Mouse (Mus musculus): ENCODE measurements around the gene Aars2. TPM values are rescaled to one million over a fixed set of nuclear protein-coding genes. Genes with fewer than 3 reads are reported as not detected.
A peak's percentile ranks its signal among the peaks of the same experiment; 100 is the strongest.

Gene Aars2
- polyA plus RNA-seq, 1 experiment from 2014 or later: 24.6 TPM

DNA sequence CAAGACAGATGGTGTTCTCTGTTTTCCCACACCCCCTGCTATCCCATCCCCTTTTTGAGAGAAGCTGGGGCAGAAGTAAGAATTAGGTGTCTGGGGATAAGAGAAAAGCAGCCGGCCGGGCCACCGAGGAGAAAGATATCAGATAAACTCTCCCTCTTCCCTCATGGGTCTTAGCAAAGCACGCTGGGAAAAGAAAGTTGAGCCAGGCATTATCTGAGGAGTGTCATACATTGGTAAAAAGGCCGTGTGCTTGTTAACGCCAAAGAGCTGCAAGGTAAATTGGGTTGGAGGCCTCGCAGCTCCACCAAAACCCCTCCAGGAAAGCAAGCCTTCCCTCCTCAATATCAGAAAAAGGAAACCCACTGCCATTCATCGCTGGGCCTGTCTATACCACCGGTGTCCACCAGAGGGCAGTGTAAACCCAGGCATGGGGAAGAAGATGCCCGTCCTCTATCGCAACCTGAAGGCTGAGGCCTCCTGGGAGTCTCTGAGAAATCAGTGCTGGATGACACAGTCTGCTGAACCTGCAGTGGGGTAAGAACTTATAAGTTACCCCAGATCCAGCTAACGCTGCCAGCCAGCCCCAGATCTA is 28.3 kb upstream of the Aars2 start:
- H3K9ac ChIP-seq: no peak overlapping the region
- peaks cover 34% of the 10 kb centered on the region for H3K27me3 ChIP-seq
- 0 out of 2 replicates have a peak, but pooled peaks have one; percentile 20 for ATAC-seq (replicated peaks; ENCODE audit: low FRiP score)
- H3K36me3 ChIP-seq: no peaks in the 10 kb centered on the region
- H3K4me3 ChIP-seq (replicated peaks): no peak overlapping the region
- WGBS: 13% methylated on average over 12 of the region's 12 CpGs
- peaks cover 7% of the 10 kb centered on the region for H3K4me1 ChIP-seq
- H3K9me3 ChIP-seq (replicated peaks): peaks cover 5% of the 10 kb centered on the region; the same call in 1 of the 2 replicates
- H3K4me2 ChIP-seq: no peak overlapping the region
- H3K27ac ChIP-seq: no peak overlapping the region

GRCm38 (mm10) chr17:45480429-45480828 is 26.2 kb upstream of the Aars2 start:
- WGBS: 35% methylated on average over 2 of the region's 2 CpGs
- Histone ChIP-seq H3K27ac (no peak overlapping the region), H3K4me2 (no peak overlapping the region), H3K36me3 (no peaks in the 10 kb centered on the region), H3K9me3 (replicated peaks) (peaks cover 5% of the 10 kb centered on the region; the same call in 1 of the 2 replicates), H3K4me1 (no peaks in the 10 kb centered on the region), H3K9ac (no peak overlapping the region), H3K27me3 (peaks cover 21% of the 10 kb centered on the region), H3K4me3 (replicated peaks) (no peak overlapping the region)
- no peak for ATAC-seq (replicated peaks; ENCODE audit: low FRiP score)

DNA sequence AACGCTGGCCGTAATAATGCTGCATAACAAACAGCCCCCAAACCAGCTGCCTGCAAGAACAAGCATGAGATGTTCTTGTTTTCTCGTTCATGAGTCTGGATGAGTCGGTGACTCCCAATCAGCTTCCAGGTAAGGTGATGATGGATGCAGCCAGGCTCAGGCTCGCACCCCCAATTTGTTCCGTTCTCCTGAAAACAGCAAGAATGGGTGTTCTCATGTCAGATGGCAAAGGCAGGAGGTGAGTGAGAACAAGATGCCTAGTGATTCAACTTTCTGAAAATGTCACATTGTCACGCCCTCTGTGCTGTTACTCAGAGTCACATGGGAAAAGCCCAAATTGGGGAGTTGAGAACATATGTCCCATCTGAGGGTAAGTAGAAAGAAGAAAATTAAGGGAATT is 21.1 kb upstream of the Aars2 start:
- peaks cover 5% of the 10 kb centered on the region; the same call in 1 of the 2 replicates for H3K9me3 ChIP-seq (replicated peaks)
- H3K4me3 ChIP-seq (replicated peaks): no peak overlapping the region
- ATAC-seq (replicated peaks; ENCODE audit: low FRiP score): no peak
- peaks cover 7% of the 10 kb centered on the region; the same call in 1 of the 2 replicates for H3K27me3 ChIP-seq
- 85% methylated on average over 7 of the region's 7 CpGs for WGBS
- H3K36me3 ChIP-seq: no peaks in the 10 kb centered on the region
- H3K9ac ChIP-seq: no peak overlapping the region
- no peak overlapping the region for H3K4me2 ChIP-seq
- no peaks in the 10 kb centered on the region for H3K4me1 ChIP-seq
- H3K27ac ChIP-seq: no peak overlapping the region

DNA sequence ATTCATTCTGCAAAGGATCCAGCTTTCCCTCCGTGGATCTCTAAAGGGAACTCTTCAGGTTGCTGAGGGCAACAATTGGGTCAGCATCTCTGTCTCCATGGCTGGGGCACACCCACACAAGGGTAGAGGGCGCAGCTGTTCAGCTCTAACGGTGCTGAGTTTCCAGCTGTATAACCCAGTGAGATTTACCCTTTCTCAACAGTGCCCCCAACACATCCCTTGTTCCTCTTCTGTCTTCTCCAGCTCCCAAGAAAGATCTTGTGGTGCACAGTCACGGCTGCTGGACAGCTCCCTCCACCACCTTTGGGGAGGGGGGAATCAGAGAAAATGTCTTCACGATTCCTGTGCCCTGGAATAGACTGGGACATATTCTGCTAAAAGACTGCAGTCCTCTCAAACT is 19.4 kb upstream of the Aars2 start:
- WGBS: 11% methylated on average over 5 of the region's 5 CpGs

GRCm38 (mm10) chr17:45488321-45489254 is 18.1 kb upstream of the Aars2 start:
- no peak for ATAC-seq (replicated peaks; ENCODE audit: low FRiP score)
- H3K4me3 ChIP-seq (replicated peaks): no peak overlapping the region
- WGBS: 83% methylated on average over 23 of the region's 23 CpGs
- no peak overlapping the region for H3K9ac ChIP-seq
- no peaks in the 10 kb centered on the region for H3K4me1 ChIP-seq
- no peak overlapping the region for H3K27ac ChIP-seq
- no peaks in the 10 kb centered on the region for H3K9me3 ChIP-seq (replicated peaks)
- no peak overlapping the region for H3K4me2 ChIP-seq
- H3K36me3 ChIP-seq: no peaks in the 10 kb centered on the region
- peaks cover 7% of the 10 kb centered on the region; the same call in 1 of the 2 replicates for H3K27me3 ChIP-seq

More for the DNA sequence above, 19.4 kb upstream of the Aars2 start:
- ATAC-seq (replicated peaks; ENCODE audit: low FRiP score): no peak
- no peak overlapping the region for H3K4me3 ChIP-seq (replicated peaks)
- H3K27me3 ChIP-seq: peaks cover 7% of the 10 kb centered on the region; the same call in 1 of the 2 replicates
- no peak overlapping the region for H3K9ac ChIP-seq
- H3K9me3 ChIP-seq (replicated peaks): no peaks in the 10 kb centered on the region
- H3K27ac ChIP-seq: no peak overlapping the region
- H3K36me3 ChIP-seq: no peaks in the 10 kb centered on the region
- H3K4me1 ChIP-seq: no peaks in the 10 kb centered on the region
- no peak overlapping the region for H3K4me2 ChIP-seq

DNA sequence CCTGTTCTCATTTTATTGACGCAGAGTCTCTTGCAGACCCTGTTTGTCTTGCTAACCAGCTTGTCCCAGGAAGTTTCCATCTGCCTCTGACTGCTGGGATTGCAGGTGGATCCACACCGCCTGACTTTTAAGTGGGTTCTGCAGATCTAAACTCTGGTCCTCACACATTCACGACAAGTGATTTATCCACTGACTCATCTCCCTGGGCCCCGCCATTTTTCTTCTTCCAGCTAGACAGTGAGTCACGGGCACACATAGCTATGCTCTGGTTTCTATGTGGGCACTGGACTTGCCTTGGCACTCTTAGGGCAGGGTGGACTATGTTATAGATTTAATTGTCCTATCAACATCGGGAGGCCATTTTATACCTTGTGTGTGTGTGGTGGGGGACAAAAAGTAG is 16.9 kb upstream of the Aars2 start:
- H3K9ac ChIP-seq: no peak overlapping the region
- no peak overlapping the region for H3K27ac ChIP-seq
- H3K4me2 ChIP-seq: no peak overlapping the region
- no peaks in the 10 kb centered on the region for H3K36me3 ChIP-seq
- no peak overlapping the region for H3K4me3 ChIP-seq (replicated peaks)
- H3K27me3 ChIP-seq: peaks cover 11% of the 10 kb centered on the region; the same call in 1 of the 2 replicates
- WGBS: 85% methylated on average over 6 of the region's 6 CpGs
- no peaks in the 10 kb centered on the region for H3K4me1 ChIP-seq
- H3K9me3 ChIP-seq (replicated peaks): no peaks in the 10 kb centered on the region
- ATAC-seq (replicated peaks; ENCODE audit: low FRiP score): no peak

DNA sequence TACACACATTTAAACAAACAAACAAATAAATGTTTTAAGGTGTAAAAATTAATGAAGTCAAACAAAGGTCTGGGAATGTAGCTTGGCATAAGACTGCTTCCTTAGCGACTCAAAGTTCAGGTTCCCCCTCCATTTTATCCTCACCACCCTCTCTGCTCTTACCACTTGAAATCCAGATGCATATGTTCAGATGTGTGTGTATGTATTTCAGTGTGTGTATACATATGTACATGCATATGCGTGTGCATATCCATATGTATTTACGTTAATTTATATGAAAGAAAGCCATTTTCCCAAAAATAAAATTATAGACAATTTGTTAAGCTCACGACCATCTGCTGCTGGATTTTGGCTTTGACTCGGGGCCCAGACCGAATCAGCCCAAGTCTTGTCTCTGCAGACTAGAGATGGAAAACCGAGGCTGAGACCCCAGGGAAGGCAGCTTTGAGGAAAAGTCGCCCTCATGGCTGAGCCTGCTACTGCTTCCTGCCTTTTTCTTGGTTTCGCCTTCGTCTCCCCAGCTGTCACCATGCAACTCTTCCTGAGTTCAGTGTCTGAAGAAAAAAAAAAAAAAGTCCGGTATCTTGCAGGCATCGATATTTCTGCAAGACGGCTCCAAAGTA is 16.0 kb upstream of the Aars2 start:
- H3K9me3 ChIP-seq (replicated peaks): no peaks in the 10 kb centered on the region
- no peak overlapping the region for H3K4me3 ChIP-seq (replicated peaks)
- peaks cover 11% of the 10 kb centered on the region; the same call in 1 of the 2 replicates for H3K27me3 ChIP-seq
- 61% methylated on average over 13 of the region's 13 CpGs for WGBS
- H3K27ac ChIP-seq: no peak overlapping the region
- 0 out of 2 replicates have a peak, but pooled peaks cover 3% of the 10 kb centered on the region for H3K4me1 ChIP-seq
- no peak overlapping the region for H3K4me2 ChIP-seq
- no peak overlapping the region for H3K9ac ChIP-seq
- ATAC-seq (replicated peaks; ENCODE audit: low FRiP score): no peak
- no peaks in the 10 kb centered on the region for H3K36me3 ChIP-seq

GRCm38 (mm10) chr17:45495398-45495797 is 11.2 kb upstream of the Aars2 start:
- Histone ChIP-seq H3K27ac (no peak overlapping the region), H3K4me1 (0 out of 2 replicates have a peak, but pooled peaks cover 3% of the 10 kb centered on the region), H3K27me3 (peaks cover 4% of the 10 kb centered on the region; the same call in 1 of the 2 replicates), H3K9ac (no peak overlapping the region), H3K36me3 (no peaks in the 10 kb centered on the region), H3K9me3 (replicated peaks) (no peaks in the 10 kb centered on the region), H3K4me2 (no peak overlapping the region), H3K4me3 (replicated peaks) (no peak overlapping the region)
- no peak for ATAC-seq (replicated peaks; ENCODE audit: low FRiP score)
- WGBS: 79% methylated on average over 11 of the region's 11 CpGs

DNA sequence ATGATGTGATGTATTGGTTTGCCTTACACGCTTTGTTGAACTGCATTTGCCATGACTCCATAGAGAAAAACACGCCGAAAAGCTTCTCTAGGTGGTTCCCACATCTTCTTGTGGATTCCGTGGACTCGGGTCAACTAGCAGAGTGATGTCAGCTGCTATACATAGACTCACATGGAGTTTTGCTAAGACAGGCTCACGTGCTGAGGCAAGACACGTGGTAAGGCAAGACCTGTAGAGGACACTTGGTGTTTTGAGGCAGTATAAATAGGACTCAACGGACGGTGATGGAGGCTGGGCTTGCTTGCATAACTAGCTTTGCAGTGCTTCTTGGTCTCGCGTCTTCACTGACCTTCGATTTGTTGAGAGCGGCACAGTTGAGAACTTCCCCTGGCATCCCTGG is 8.2 kb upstream of the Aars2 start:
- Histone ChIP-seq H3K4me1 (0 out of 2 replicates have a peak, but pooled peaks cover 3% of the 10 kb centered on the region), H3K4me3 (replicated peaks) (no peak overlapping the region), H3K27me3 (peaks cover 4% of the 10 kb centered on the region; the same call in 1 of the 2 replicates), H3K4me2 (no peak overlapping the region), H3K36me3 (no peaks in the 10 kb centered on the region), H3K27ac (no peak overlapping the region), H3K9ac (no peak overlapping the region), H3K9me3 (replicated peaks) (no peaks in the 10 kb centered on the region)
- no peak for ATAC-seq (replicated peaks; ENCODE audit: low FRiP score)
- 82% methylated on average over 13 of the region's 13 CpGs for WGBS

DNA sequence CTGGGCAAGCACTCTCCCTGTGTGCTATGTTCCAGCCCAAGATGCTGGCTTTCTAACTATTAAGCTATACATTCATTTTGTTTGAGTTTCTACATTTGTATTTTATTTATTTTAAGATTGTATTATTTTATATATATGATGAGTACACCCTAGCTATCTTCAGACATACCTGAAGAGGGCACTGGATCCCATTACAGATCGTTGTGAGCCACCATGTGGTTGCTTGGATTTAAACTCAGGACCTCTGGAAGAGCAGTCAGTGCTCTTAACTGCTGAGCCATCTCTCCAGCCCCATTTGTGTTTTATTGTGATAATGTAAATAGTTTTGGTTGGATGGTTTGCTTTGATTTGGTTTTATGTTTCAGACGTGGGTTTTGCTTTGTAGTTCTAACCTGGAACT is 7.1 kb upstream of the Aars2 start:
- no peaks in the 10 kb centered on the region for H3K36me3 ChIP-seq
- 42% methylated on average over 2 of the region's 2 CpGs for WGBS
- 0 out of 2 replicates have a peak, but pooled peaks cover 3% of the 10 kb centered on the region for H3K4me1 ChIP-seq
- no peak overlapping the region for H3K27ac ChIP-seq
- no peak overlapping the region for H3K9ac ChIP-seq
- H3K4me3 ChIP-seq (replicated peaks): no peak overlapping the region
- no peak overlapping the region for H3K4me2 ChIP-seq
- H3K9me3 ChIP-seq (replicated peaks): no peaks in the 10 kb centered on the region
- no peak for ATAC-seq (replicated peaks; ENCODE audit: low FRiP score)
- H3K27me3 ChIP-seq: no peaks in the 10 kb centered on the region

DNA sequence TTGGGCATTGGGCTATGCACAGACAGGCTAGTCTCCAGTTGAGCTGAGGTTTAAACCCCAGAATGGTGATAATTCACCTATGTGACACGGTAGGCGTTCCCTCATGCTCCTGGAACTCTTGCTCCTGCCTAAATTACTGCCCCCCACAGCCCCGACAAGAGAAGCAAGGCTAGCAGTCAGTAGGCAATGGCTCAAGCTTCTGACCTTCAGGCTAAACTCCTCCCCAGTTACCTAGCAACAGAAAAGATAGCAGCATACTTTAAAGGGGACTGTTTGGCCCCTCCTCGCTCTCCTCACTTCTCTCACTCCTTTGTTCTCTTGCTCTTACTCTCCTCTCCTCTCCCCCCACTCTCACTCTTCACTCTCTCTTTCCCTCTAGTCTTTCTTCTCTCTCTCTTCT is 5.7 kb upstream of the Aars2 start:
- Histone ChIP-seq H3K36me3 (no peaks in the 10 kb centered on the region), H3K27me3 (no peaks in the 10 kb centered on the region), H3K9me3 (replicated peaks) (no peaks in the 10 kb centered on the region), H3K4me2 (no peak overlapping the region), H3K4me3 (replicated peaks) (no peak overlapping the region), H3K9ac (no peak overlapping the region), H3K4me1 (0 out of 2 replicates have a peak, but pooled peaks cover under 1% of the 10 kb centered on the region), H3K27ac (no peak overlapping the region)
- ATAC-seq (replicated peaks; ENCODE audit: low FRiP score): no peak
- 36% methylated on average over 4 of the region's 4 CpGs for WGBS

DNA sequence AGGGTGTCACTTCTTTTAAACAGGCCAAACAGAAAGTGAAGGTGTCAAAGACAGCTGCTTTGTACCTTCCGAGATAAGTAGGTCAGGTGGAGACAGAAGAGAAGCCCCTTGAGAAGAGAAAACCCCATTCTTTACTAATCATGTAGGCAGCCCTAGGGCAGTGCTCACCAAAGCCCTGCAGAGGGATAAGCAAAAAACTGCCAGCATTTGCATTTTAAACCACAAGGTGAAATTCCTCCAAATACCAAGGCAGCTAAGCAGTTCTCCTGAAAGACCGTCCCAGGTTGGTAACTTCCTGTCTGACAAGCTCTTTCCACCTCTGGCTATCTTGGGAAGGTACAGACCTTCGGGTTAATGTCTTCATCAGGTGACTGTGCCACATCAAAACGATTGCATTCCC is 4.3 kb upstream of the Aars2 start:
- 67% methylated on average over 4 of the region's 4 CpGs for WGBS
- Histone ChIP-seq H3K36me3 (no peaks in the 10 kb centered on the region), H3K27me3 (no peaks in the 10 kb centered on the region), H3K4me2 (no peak overlapping the region), H3K9me3 (replicated peaks) (no peaks in the 10 kb centered on the region), H3K4me1 (peaks cover 10% of the 10 kb centered on the region), H3K9ac (no peak overlapping the region), H3K4me3 (replicated peaks) (no peak overlapping the region), H3K27ac (no peak overlapping the region)
- ATAC-seq (replicated peaks; ENCODE audit: low FRiP score): no peak
